8 mouse cellular contexts compared by ENCODE assay signal in the genomic region with DNA sequence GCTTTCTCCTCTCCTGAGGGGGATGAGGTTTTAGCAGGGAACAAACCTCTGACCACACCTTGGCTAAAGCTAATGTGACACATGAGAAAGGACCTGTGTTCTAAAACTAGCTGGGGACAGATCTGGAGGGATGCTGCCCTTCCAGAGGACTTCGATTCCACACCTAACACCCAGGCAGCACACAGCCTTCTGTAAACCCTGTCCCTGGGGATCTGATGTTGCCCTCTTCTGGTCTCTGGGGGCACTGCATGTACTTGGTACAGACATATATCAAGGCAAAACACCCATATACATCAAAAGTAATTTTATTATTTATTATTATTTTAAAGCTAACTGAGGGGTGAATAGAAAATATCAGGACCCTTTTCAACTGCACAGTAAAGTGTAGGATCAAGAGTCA.
DNase-seq lines count a peak whose midpoint lies in the region; ATAC-seq and TF ChIP-seq lines count a peak whose summit lies in the region.

No protein-coding gene starts in this region.

- DNase-seq in heart, postnatal 10 days: peak; percentile 28 to 42
- no peak for DNase-seq in heart, postnatal 25 days (ENCODE audit: low spot score)
- DNase-seq in thymus, adult 2 months: peak; percentile 31
- no peak for DNase-seq in thymus, postnatal 10 days (ENCODE audit: low spot score in 2 of 2)
- peak; percentile 48 for DNase-seq in embryo, embryonic 11 days
- DNase-seq in layer of hippocampus, postnatal 10 days (ENCODE audit: low spot score in 2 of 2): peak; percentile 49 to 60
- peak; percentile 41 for DNase-seq in right cerebral cortex, postnatal 14 days

- H3K4me3 ChIP-seq in thymus, adult 2 months (ENCODE audit: control insufficient read depth, insufficient read depth, low read length): no peak overlapping the region

- no peaks in the 10 kb centered on the region for H3K36me3 ChIP-seq in thymus, adult 2 months (ENCODE audit: control insufficient read depth, insufficient read depth, low read length)

- TF ChIP-seq POLR2A in thymus, adult 2 months (IDR thresholded peaks at IDR 0.05; ENCODE audit: control insufficient read depth, extremely low read depth, insufficient read depth, low read length, poor library complexity): no peak

- no peaks in the 10 kb centered on the region for H3K27me3 ChIP-seq in thymus, adult 2 months (ENCODE audit: control insufficient read depth, insufficient read depth, low read length)

- intact Hi-C loops in heart, postnatal 10 days (cut with DNase I): loop anchor here (2.0 kb wide), 2 partner anchors 284 to 414 kb away; no protein-coding TSS in a partner anchor
- intact Hi-C loops in heart, postnatal 25 days (cut with DNase I): loop anchor here (1.0 kb wide), 1 partner anchor 283 kb away; no protein-coding TSS in a partner anchor

- no peak for ATAC-seq in inflammation-experienced regulatory T-cells, adult 6 months

- 57% methylated on average over 1 of the region's 1 CpGs for WGBS in thymus, adult 2 months

- TF ChIP-seq CTCF in thymus, adult 2 months (IDR thresholded peaks at IDR 0.05; ENCODE audit: borderline replicate concordance, control insufficient read depth, extremely low read depth, insufficient read depth, low read length, poor library complexity): no peak

- no peaks in the 10 kb centered on the region for H3K4me1 ChIP-seq in thymus, adult 2 months (replicated peaks; ENCODE audit: control insufficient read depth, insufficient read depth, low read length)

- no peak overlapping the region for H3K27ac ChIP-seq in thymus, adult 2 months (ENCODE audit: control insufficient read depth, insufficient read depth, low read length)

Comparison
In these comparisons a context has a peak if more than half of its experiments do, and no peak if none do; other contexts are left out.
1. DNase-seq: peak in heart, postnatal 10 days (2 of 2), thymus, adult 2 months (single experiment), embryo, embryonic 11 days (single experiment), layer of hippocampus, postnatal 10 days (2 of 2) and right cerebral cortex, postnatal 14 days (single experiment); none in heart, postnatal 25 days (single experiment) and thymus, postnatal 10 days (0 of 2).